Mouse (Mus musculus): Measurements from ENCODE around the gene Tgif1.

Tgif1 gene

DNA sequence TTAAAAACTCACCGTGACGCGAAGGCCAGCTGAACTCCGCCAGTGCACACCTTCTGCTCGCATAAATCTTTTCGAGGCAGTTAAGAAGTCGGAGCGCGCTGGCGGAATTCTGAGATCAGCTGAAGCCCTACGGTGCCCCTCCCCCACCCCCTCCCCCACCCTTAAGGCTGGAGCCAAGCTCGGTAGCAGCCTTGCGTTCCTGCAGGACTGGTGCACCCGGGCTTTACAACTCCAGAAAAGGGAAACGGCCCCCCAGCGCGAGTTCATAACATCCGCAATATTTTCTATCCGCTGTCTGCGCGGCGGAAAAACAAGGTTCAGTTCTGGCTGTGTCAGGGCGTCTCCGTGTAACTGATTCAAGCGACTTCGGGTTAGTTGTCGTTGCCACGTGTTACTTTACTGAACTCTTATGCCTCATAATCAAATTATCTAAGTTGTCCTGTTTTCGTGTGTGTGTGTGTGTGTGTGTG is at the start of gene Tgif1:
TSS of gene Tgif1 (minus strand) at position 111 of the 470 bp plus-strand sequence.
- peak; percentile 88 for DNase-seq (ENCODE audit: low read depth, low spot score)

DNA sequence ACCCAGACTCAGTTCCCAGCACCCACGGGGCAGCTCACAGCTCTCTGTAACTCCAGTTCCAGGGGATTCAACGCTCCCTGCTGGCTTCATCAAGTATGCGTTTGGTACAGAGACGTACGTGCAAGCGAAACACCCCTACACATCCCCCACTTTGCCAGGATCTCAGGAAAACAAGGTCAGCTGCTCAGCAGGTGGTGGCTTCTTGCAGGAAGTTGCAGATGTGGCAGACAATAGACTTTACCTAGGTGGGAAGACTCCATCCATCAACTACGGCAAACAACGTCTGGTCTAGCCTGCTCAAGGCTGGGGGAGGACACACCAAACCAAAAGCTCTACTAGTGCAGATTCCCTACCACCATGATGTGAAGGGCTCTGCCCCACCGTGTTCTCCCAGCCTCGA is 47.3 kb upstream of the Tgif1 start:
- DNase-seq (ENCODE audit: low read depth, low spot score): no peak

DNA sequence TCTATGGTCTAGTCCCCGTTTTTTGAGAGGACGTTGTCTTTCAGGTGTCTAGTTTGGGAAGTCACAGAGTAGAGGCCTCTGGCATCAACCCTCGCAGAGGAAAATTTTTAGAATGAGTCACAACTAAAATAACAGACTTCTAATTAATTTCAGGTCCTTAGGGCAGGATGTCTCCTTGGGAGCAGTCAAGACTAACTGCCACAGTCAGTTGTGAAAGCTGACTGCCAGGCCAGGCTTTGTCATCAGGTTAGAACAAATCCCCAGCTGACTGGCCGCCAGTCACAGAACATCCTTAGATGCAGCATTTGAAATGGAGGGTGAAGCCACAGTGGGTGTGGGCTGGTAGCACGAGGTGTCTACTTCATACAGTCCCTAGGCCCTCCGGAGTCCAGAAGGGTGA is 46.3 kb upstream of the Tgif1 start:
- DNase-seq (ENCODE audit: low read depth, low spot score): no peak

DNA sequence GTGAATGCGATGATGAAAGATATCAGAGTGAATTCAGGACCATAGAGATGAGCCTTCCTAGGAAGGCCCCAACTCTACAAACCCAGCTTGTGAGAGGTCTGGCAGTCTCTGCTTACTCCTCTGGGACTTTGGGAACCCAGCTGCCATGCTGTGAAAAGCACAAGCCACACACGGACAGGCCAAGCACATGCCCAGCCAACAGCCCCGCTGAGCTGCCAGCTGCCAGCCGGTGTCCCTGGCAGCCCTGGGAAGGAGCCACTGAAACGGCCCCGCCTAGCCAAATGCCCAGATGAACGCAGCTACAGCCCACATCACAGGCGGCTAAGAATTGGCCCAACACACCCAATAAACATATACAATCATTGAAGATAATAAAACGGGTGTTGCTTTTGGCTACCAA is 41.5 kb upstream of the Tgif1 start:
- no peak for DNase-seq (ENCODE audit: low read depth, low spot score)

DNA sequence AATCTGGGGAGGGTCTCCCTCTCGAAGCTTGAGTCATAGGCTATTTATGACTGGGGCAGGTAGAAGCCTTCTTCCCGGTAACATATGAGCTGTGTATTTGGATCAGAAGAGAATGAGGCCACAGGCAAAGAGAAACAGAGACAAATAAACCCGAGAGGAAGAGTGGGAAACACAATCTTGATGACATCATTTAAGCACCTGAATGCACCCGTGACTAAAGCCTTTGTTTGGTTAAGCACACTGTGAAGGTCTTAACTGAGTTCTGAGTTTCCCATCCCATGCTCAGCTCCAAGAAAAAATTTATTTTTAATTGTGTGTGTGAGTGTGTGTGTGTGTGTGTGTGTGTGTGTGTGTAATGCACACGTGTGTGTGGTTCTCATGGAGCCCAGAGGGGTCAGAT is 39.8 kb upstream of the Tgif1 start:
- no peak for DNase-seq (ENCODE audit: low read depth, low spot score)

DNA sequence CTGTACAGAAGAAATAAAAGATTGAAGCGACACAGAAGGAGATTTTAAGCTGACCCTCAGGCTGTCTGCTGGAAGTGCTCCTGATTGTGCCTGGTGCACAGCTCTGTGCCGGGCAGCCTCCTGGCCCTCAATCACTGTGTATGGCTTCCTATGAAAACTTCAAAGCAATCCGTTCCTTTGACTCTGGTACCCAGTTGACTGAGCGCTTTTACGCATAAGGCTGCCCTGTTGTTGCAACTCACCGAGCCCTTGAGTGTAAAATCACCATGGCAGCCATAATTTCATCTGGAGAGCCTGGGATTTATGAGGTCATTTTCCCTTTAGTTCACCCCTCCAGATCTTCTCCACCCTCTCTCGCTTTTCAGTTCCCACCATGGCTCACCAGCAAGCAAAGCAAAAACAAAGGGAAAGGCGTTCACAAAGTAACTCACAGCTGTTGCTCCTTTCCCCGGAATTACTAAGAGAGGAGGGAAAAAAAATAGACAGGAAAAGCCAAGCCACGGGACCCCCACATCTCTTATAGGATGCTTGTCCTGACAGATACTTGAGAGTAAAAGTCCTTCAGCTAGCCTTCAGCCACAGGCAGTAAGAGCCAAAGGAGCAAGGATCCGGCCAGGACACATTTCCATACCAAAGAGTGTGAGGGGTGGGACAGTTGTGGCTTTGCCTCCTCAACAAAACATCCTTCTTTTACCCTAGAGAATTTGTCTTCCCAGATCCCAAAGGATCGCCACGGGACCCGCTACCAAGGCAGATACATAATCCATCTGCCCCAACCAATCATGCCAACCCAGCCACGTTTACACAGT is 39.1 kb upstream of the Tgif1 start:
- DNase-seq (ENCODE audit: low read depth, low spot score): peak; percentile 56

DNA sequence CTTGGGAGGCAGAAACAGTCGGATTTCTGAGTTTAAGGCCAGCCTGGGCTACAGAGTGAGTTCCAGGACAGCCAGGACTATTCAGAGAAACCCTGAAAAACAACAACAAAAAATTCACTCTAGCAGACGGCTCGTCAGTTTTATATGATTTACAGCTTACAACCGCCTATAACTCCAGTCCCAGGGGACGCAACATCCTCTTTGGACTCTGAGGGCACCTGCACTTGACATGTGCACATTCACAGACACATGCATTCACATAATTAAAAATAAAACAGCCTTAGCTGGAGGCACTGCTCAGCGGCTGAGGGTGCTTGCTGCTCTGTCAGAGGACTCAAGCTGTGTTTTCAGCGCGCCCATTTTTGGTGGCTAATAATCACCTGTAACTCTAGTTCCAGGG is 37.2 kb upstream of the Tgif1 start:
- no peak for DNase-seq (ENCODE audit: low read depth, low spot score)

DNA sequence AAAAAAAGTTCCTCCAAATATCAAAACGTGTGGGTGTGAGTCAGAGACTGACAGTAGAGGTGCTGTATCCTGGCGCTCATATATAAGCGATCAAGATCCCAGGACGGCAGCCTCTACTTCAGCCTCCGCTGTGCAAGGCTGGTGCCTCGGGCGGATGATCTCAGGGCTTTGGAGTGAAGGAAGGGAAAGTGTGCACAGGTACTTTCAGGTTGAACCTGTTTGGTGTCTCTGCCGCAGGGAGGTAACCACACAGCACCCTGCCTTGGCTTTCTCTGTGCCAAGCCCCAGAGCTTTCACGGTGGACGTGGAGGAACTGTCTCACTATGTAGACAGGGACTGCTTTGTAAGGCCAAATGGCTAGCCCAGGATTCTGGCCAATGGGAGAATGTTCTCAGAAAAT is 35.3 kb upstream of the Tgif1 start:
- DNase-seq (ENCODE audit: low read depth, low spot score): no peak

DNA sequence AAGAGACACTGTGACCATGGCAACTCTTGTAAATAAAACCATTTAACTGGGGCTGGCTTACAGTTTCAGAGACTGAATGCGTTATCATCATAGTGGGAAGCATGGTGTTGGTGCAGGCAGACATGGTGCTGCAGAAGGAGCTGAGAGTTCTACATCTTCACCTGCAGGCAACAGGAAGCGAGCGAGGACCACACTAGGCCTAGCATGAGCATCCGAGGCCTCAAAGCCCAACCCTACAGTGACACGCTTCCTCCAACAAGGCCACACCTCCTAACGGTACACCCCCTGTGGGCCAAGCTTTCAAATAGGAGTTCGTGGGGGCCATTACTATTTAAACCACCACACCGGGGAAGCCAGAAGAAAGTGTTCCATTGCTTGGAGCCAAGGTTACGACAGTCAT is 34.5 kb upstream of the Tgif1 start:
- DNase-seq (ENCODE audit: low read depth, low spot score): no peak

DNA sequence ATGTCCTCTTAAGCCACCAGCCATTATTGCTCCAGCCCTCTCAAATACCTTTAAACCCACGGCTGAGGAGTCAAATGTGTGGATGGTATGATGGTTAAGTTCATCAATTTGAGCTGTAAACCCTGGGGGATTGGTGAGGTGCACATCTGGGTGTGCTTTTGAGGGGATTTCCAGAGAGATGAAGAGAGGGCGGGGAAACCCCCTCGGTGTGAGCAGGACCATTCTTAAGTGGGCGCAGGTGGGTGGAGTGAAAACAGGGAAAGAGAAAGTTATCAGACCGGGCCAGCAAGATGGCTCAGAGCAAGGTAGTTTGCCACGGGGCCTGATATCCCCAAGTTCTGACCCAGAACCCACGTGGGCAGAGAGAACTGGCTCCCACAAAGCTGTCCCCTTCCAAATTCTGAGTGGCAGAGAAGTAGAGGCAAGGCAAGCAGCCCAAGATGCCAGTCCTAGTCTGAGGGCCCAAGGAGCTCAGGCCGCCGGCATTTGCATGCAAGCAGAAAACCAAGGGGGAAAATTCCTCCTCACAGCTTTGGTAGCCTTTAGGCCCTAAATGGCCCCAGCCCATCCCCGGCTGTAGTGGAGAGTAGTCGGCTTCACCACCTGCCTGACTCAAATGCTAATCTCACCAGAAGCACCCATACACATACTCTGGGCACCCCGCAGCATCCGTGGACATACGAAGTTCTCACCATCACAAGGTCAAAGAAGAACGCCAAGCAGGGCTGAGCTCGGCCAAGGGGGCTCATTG is 33.5 kb upstream of the Tgif1 start:
- no peak for DNase-seq (ENCODE audit: low read depth, low spot score)

DNA sequence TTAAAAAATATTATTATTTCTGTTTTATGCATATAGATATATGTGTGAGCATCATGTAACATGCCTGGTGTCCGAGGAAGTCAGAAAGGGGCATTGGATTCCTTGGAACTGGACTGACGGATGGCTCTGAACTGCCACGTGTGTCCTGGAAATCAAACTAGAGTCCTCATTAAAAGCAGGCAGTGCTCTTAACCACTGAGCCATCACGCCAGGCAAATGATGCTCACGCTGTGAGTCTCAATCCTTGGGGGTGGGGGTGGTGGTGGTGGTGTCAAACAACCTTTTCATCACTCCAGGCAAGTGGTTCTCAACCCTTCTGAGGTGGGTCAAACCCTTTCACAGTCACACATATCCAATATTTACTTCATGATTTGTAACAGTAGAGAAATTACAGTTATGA is 32.5 kb upstream of the Tgif1 start:
- no peak for DNase-seq (ENCODE audit: low read depth, low spot score)

DNA sequence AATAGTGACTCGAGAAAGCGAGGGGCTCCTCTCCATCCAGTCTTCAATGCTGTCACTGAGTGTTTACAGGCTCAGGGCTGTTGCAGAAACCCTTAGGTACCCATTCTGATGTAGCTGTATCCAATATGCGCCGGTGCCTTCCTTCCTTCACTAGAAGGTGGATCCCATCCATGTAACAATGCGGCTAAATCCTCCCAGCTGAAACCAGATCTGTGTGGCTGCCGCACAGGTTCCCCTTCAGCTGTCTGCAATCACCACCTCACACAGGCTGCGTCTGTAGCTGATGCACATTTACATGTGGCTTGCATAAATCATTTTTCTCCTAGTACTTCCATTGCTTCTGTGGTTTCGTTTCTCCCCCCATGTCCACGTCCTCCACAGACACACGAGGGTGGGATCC is 28.6 kb upstream of the Tgif1 start:
- no peak for DNase-seq (ENCODE audit: low read depth, low spot score)

DNA sequence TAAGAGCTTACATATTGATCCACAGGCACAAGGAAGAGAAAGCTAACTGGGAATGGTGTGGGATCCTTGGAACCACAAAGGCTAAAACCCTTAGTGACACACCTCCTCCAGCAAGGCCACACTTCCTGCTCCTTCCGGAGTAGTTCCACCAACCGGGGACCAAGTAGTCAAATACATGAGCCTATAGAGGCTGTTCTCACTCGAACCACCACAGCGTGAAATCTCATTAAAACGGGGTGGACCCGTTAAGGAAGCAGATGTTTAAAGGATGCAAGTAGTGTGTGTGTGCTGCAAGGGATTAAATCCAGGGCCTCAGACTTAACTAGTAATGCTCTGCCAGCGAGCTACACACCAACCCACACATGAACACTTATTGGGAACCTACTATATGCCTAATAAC is 27.8 kb upstream of the Tgif1 start:
- no peak for DNase-seq (ENCODE audit: low read depth, low spot score)

DNA sequence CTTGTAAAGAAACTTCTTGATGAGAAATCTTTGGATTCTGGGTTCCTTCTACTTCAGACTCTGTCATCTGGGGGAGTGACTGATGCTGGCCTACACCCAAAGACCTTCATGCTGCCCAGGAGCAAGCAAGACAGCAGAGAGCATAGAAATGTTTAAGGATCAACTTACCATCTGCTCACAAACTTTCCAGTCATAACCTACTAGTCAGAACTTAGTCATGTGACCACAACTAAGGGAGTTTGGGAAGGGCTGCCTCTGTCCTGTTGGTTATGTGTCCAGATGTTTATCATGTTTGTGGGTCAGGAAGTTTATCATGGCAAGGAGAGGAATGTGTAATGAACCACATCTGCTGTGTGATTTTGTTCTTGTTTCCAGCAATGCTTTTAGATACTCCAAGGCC is 24.9 kb upstream of the Tgif1 start:
- DNase-seq (ENCODE audit: low read depth, low spot score): no peak

DNA sequence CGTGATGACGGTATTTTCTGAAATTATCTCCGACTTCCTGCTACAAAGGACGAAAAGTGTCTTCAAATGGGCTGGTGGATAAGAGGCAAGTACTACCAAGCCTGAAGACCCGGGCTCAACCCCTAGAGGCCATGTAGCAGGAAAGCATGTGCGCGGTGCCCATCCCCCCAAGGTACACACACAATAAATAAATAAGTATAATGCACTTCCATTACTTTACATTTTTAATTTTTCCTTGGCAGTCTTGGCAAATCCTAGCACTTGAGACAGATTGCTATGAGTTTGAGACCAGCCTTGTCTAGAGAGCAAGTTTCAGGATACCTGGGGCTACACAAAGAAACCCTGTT is 20.4 kb upstream of the Tgif1 start:
- no peak for DNase-seq (ENCODE audit: low read depth, low spot score)

DNA sequence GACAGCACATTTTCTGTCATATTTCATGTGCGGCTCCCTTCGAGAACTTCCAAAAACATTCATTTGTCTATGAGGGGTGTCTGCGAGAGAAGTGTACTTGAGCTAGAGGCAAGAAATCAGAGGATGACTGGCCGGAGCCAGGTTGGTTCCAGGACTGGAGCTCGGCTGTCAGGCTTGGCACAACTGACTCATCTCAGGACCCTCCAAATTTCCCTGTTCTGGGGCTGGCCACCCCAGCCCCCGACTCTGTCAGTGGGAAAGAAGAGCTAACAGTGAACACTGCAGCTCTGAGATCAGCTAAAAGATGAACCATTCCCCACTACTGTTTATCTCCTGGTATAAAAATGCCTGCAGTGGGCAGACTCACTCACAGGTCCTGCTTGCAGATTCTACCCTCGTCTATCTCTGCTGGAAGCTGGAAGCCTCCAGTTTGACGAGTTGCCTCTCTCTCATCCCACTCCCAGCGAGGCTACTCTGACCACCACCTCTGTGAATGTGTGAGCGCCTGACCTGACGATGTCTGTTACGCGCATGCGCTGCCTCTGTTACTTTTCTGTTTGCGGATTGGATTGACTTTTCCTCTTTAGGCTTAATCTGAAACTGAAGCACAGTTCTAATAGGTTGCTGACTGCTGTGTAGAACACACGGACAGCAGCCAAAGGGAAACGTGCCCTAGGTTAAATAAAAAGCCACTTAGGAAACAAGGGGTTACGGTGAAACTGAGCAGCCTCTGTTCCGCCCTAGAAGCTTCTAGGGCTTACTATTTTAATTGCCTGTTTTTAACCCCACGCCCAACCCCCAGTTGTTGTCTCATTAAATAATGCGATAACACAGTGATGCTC is 19.8 kb upstream of the Tgif1 start:
- DNase-seq (ENCODE audit: low read depth, low spot score): peak; percentile 57

DNA sequence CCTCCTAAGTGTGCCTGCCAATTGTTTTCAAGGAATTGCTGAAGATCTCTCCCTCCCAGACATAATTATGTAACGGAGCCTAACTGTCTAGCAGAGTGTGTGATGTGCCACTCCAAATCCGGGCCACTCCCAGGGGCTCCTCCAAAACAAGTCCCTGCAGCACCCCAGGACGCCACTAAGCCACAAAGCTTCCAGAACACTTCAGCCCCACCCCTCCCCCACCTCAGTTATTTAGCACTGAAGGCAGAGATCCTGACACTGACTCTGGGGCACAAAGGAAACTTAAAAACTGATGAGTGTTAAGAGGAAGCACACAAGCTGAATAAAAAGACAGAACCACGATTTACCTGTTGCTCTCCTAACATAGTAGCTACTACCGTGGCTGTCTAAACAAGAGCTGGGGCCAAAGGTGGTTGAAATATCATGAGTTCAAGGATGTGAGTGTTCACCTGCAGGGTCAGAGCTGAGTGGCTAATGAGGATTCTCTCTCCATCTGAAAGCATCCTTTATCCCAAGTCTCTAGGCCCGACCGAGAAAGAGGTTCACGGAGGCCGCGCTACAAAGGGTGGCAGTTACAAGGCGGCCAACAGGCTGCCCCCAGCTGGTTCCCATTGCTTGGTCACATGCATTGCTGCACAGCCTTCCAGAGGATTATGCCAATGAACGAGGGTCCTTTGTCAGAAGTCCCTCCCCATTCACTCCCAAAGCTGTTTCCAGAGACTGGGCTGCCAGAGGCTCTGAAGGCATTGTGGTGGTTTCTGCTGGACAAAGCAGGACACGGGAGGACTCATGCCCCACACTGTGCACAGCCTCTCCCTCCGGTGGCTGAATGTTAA is 19.0 kb upstream of the Tgif1 start:
- DNase-seq (ENCODE audit: low read depth, low spot score): peak; percentile 75

DNA sequence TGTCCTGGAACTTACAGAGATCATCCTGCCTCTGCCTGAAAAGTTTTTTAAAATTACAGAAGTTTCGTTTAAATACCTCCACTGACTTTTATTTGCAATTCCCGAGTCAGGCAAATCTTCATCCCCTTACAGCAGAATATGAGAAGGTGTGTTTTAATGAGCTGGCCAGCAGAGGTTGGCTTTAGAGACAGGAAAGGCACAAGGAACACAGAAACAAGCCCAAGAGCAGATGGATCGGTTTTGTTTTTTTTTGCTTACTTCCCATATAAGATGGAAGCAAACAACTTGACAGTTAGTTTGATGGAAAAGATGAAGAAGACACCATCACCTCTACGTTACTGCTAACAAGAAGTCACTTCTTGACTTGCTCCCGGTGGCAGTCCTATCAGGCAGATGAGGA is 18.3 kb upstream of the Tgif1 start:
- DNase-seq (ENCODE audit: low read depth, low spot score): no peak

DNA sequence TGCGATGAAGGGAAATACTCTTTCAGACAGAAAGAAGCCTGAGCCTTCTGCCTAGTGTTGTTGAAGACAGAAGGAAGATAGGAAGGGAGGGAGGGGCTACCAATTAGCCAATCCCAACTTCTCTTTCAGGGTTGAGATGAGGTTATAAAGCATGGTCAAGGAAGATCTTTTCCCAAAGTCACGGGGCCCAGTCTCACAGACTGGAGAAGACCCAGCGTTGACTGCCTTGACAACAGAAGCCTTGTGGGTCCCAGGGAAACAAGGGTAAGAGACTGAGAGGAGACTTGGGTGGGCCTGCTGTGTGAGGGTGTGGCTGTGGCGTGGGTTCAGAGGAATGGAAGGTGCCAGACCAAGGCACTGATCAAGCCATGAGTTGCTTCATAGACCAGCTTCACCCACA is 17.2 kb upstream of the Tgif1 start:
- no peak for DNase-seq (ENCODE audit: low read depth, low spot score)

DNA sequence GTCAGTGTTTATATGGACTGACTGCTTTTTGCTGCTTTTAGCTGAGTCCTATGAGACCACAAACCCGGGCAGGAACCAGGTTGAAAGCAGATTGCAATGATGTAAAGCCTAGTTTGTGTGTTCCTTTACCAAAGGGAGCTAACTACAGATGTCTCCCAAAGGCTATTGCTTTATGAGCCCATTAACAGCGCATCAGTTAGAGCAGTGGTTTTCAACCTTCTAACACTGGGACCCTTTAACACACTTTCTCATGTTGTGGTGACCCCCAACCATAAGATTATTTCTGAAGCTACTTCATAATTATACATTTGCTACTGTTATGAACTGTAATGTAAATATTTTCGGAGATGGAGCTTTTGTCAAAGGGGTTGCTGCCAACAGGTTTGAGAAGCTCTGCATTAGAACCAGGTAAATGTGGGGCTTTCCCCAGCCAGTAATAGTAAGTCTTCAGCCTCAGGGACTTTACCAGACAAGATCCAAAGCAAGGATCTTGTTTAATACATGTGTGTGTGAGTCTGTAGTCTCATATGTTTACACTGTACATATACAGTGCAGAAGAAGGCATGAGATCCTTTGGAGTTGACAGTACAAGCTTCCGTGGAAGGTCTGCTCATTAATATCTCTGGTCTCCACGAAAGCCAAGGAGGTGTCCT is 15.4 kb upstream of the Tgif1 start:
- DNase-seq (ENCODE audit: low read depth, low spot score): no peak

DNA sequence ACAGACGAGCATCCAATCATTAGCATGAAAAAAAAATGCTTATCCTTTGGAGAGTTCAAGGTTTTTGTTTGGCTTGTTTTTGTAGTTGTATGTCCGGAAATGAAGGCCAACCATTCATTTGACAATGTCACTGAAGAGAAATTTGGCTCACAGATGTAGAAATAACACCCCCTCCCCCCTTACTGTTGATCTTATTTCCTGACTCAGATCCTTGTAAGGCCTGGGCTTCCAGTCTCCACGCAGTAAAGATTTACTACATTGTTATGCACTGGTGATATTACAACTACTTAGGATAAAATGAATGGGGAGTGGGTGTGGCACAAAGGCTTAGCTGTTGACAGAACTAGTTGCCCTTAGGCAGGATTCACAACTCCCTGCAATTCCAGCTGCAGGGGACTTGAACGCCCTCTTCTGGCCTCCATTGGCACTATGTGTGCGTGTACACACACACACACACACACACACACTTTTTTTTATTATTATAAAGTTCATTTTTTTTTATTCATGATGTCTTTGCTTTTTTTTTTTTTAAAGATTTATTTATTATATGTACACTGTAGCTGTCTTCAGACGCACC is 13.3 kb upstream of the Tgif1 start:
- no peak for DNase-seq (ENCODE audit: low read depth, low spot score)
